Mouse (Mus musculus) gastrocnemius, postnatal 14 days (tissue): ENCODE measurements at regions not wholly inside any gene's neighbourhood (a gene's known extent, or its start where the extent isn't known, plus 50 kb on each side); places are given as distances from the start of the nearest gene placed in this dataset.

Experiments
- DNase-seq: peaks from one replicate; pipeline ENCODE4 v3.0.0; 2021; ENCODE audit warnings: mixed read lengths
- intact Hi-C: fragments of 180-260 bp; cut with DNase I; formaldehyde crosslinking; loops from one replicate; pipeline ENCODE4 v1.15.1; 2025; ENCODE audit warnings: low total_unique reads

- no peak for DNase-seq
- intact Hi-C loops: no loop called here
Observed at GRCm38 (mm10) chr5:43125774-43126536, 107.0 kb upstream of the Cpeb2 start.

GRCm38 (mm10) chr5:43130377-43130776 is 102.6 kb upstream of the Cpeb2 start:
- intact Hi-C loops: no loop called here
- DNase-seq: no peak

DNA sequence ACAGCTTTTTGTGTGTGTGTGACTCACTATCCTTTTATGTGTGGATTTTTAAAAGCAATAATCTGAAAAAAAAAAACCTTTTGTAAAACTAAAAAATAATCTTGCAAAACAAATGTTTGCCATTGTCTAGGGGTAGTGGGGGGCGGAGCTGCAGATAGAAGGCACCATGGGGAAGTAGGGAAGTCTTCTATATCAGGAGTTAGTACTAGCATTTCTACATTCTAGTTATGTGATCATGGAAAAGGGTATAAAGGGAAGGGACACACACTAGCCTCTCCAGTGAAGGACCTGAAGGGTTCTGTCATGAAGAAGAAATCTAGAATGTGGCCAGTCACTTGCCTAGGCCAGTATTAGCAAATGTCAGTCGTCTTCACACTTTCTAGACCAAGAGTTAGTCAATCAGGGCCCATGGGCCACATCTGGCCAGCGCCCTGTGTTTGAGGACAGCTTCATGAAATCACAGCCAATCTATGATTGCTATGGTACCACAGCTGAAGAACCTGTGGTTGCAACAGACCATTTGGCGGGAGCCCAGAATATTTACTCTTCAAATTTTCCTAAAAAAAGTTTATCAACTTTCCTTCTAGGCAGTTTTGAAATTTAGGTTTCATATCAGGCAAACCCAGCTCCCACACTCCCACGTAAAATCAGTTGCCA is 101.9 kb upstream of the Cpeb2 start:
- intact Hi-C loops: no loop called here
- DNase-seq: no peak

- DNase-seq: no peak
- intact Hi-C loops: no loop called here
Observed at GRCm38 (mm10) chr5:43133672-43134071, 99.3 kb upstream of the Cpeb2 start.

DNA sequence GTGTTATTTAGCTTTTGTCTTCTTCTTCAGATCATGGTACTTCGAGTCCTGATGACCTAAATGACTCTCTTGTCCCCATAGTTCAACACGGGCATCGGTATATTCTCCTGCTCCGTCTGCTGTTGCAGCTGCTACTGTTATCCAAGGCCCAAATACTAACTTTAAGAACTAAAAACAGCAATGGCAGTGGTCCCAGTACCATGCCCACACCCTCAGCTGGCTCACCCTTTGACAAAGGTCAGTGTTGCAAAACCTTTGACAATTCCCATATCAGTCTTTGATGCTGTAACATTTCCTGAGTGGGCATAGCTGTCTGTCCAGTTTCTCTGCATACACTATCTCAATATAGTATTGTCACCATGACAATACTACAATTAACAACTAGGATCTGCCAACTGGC is 96.8 kb upstream of the Cpeb2 start:
- no peak for DNase-seq
- intact Hi-C loops: no loop called here

GRCm38 (mm10) chr5:43137777-43138176 is 95.2 kb upstream of the Cpeb2 start:
- intact Hi-C loops: no loop called here
- no peak for DNase-seq

DNA sequence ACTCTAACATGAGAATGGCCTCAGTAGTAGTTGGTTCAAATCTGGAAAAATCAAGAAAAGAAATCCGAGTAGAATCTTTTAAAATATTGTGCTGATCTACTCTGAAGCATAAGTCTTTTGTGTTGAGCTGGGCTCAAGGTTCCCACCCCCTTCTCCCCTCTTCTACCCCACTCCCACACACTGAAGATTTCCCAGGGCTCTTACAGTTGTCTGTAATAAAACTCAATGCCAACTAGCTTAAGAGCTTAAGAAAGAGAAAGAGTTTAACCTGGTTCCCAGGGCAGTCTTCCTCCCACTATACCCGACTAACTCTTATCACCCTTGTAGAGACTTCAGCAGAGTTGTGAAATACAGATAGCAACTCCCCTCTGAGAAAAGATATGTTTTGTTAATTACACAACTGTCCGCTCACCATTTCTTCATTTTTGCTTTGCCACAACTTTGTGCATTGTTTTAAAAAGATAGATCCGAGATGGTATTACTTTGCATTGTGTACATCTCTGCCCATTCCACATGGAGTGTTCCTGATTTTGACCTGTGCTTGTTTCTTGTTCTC is 94.0 kb upstream of the Cpeb2 start:
- intact Hi-C loops: no loop called here
- DNase-seq: no peak

GRCm38 (mm10) chr5:43139813-43140212 is 93.2 kb upstream of the Cpeb2 start:
- intact Hi-C loops: no loop called here
- no peak for DNase-seq

DNA sequence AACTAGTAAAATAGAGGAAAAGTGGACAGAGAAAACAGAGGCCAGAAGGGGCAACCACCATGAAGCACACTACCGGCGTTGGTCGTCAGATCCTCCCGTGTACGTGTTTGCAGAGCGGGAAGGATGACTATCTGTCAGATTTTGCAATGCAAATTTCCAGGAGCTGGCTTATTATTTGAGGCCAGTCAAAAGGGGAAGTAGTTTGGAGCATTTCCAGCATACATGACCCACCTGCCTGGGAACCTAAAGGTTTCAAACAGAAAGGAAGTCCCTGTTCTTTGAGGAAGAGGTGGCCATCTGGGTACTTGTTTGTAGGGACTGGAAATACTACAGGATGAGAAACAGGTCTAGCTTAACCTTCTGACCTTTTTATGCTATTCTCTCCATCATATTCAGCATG is 87.0 kb upstream of the Cpeb2 start:
- intact Hi-C loops: no loop called here
- DNase-seq: no peak

GRCm38 (mm10) chr5:43146928-43147327 is 86.0 kb upstream of the Cpeb2 start:
- intact Hi-C loops: no loop called here
- DNase-seq: no peak

- intact Hi-C loops: loop anchor here (2.0 kb wide), 1 partner anchor 36 kb away; no protein-coding TSS in a partner anchor
- no peak for DNase-seq
Observed at GRCm38 (mm10) chr5:43148486-43148885, 84.5 kb upstream of the Cpeb2 start.

- intact Hi-C loops: loop anchor here (2.0 kb wide), 1 partner anchor 37 kb away; no protein-coding TSS in a partner anchor
- DNase-seq: no peak
Observed at GRCm38 (mm10) chr5:43149559-43149958, 83.4 kb upstream of the Cpeb2 start.

GRCm38 (mm10) chr5:43151099-43151774 is 81.7 kb upstream of the Cpeb2 start:
- intact Hi-C loops: no loop called here
- DNase-seq: no peak

- no peak for DNase-seq
- intact Hi-C loops: no loop called here
Observed at GRCm38 (mm10) chr5:43152119-43152611, 80.8 kb upstream of the Cpeb2 start.

GRCm38 (mm10) chr5:43152881-43153280 is 80.1 kb upstream of the Cpeb2 start:
- DNase-seq: no peak
- intact Hi-C loops: no loop called here

GRCm38 (mm10) chr5:43156771-43157170 is 76.2 kb upstream of the Cpeb2 start:
- no peak for DNase-seq
- intact Hi-C loops: no loop called here

- no peak for DNase-seq
- intact Hi-C loops: no loop called here
Observed at GRCm38 (mm10) chr5:43160140-43160539, 72.8 kb upstream of the Cpeb2 start.

DNA sequence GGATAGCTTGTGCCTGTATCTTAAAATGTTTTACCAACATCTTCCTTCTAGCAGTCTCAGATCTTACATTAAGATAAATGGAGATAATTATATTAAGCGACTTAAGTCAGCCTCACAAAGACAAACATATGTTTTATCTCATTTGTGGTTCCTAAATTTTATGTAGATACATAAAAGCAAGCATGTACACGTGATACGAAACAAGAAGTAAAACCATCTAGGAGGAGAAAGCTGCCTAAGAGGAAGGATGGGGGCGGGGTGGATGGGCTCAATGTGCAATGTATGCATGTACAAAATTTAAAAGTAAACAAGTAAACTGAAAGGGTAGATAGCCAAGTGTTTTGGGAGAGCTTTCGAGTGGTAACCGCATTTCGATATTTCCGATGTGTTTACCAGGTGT is 51.5 kb upstream of the Cpeb2 start:
- no peak for DNase-seq
- intact Hi-C loops: no loop called here
